Mouse (Mus musculus) hindbrain, embryonic 11.5 days (tissue): ENCODE measurements around the gene Npr2. TPM values are rescaled to one million over a fixed set of nuclear protein-coding genes. Genes with fewer than 3 reads are reported as not detected.
A peak's percentile ranks its signal among the peaks of the same experiment; 100 is the strongest.

Experiments used
- ATAC-seq: fragments of 200-750 bp; cut with Nextera tagmentation; 2 replicates; pipeline ENCODE4 v1.8.0; 2017; ENCODE audit warnings: mild to moderate bottlenecking, moderate TSS enrichment, moderate library complexity; ENCODE audit not compliant: low FRiP score
- DNase-seq: peaks from one replicate; pipeline ENCODE4 v3.0.0-alpha.2; 2015; ENCODE audit warnings: low spot score
- H3K27ac ChIP-seq: fragments of 300-500 bp; sonication (generic); 2 replicates; pipeline ENCODE4 v1.5.1; 2014; ENCODE audit warnings: mild to moderate bottlenecking, low read depth, low read length
- H3K27me3 ChIP-seq: fragments of 300-500 bp; sonication (generic); 2 replicates; pipeline ENCODE4 v1.6.1; 2014; ENCODE audit warnings: mild to moderate bottlenecking, low read length, moderate library complexity, mixed read lengths; ENCODE audit not compliant: control insufficient read depth, insufficient read depth
- H3K36me3 ChIP-seq: fragments of 300-500 bp; sonication (generic); 2 replicates; pipeline ENCODE4 v1.6.1; 2014; ENCODE audit warnings: mild to moderate bottlenecking, low read length, moderate library complexity, mixed read lengths; ENCODE audit not compliant: control insufficient read depth, insufficient read depth
- H3K4me1 ChIP-seq: fragments of 300-500 bp; sonication (generic); replicated peaks from 2 replicates; pipeline ENCODE4 v1.6.1; 2014; ENCODE audit warnings: low read length, mixed read lengths; ENCODE audit not compliant: control insufficient read depth, insufficient read depth
- H3K4me2 ChIP-seq: fragments of 300-500 bp; sonication (generic); replicated peaks from 2 replicates; pipeline ENCODE4 v1.6.1; 2014; ENCODE audit warnings: mild to moderate bottlenecking, low read depth, low read length
- H3K4me3 ChIP-seq: fragments of 300-500 bp; sonication (generic); 2 replicates; pipeline ENCODE4 v1.5.1; 2014; ENCODE audit warnings: low read depth, low read length
- H3K9ac ChIP-seq: fragments of 300-500 bp; sonication (generic); 2 replicates; pipeline ENCODE4 v1.6.1; 2014; ENCODE audit warnings: low read depth, low read length
- H3K9me3 ChIP-seq: fragments of 300-500 bp; sonication (generic); 2 replicates; pipeline ENCODE4 v1.6.1; 2016; ENCODE audit warnings: low read length; ENCODE audit not compliant: control insufficient read depth
- WGBS: fragments of 180-500 bp; shearing (Covaris S2); extraction: QIAGEN DNeasy Blood & Tissue Kit; methylation state at CpG from one replicate; pipeline ENCODE4 v1.1.7; 2014; 5-methylcytosine and 5-hydroxymethylcytosine counted together
- polyA plus RNA-seq: library from polyadenylated mRNA; unstranded; fragments of >200 nt; fragmentation: Nextera tagmentation; extraction: Ambion mirVana; gene quantifications from 2 replicates; pipeline ENCODE4 v1.2.1, GENCODE M21; 2014

The Npr2 gene
- polyA plus RNA-seq, result 19.9 and 25.5 TPM in 2 replicates

- ATAC-seq (peak; percentile 50), DNase-seq (peak; percentile 71)
- H3K9ac ChIP-seq, result peak within 1 kb of the TSS; percentile 93
- H3K9me3 ChIP-seq, result no peaks in the 10 kb centered on the region
- under 1% methylated on average over 33 of the region's 70 CpGs for WGBS
- H3K36me3 ChIP-seq, result no peaks in the 10 kb centered on the region
- peak within 1 kb of the TSS; percentile 55 for H3K4me3 ChIP-seq
- peak within 1 kb of the TSS; percentile 88 for H3K4me2 ChIP-seq
- H3K27me3 ChIP-seq, result peaks cover 4% of the 10 kb centered on the region; the same call in 1 of the 2 replicates
- H3K27ac ChIP-seq, result peak within 1 kb of the TSS; percentile 87
- peaks cover 14% of the 10 kb centered on the region for H3K4me1 ChIP-seq
These were observed at the start of gene Npr2 for GRCm38 (mm10) chr4:43631046-43631955. TSS of gene Npr2 (plus strand) at chr4:43631935.

- no peak overlapping the region for H3K4me2 ChIP-seq
- peaks cover 4% of the 10 kb centered on the region; the same call in 1 of the 2 replicates for H3K4me1 ChIP-seq
- no peak overlapping the region for H3K27ac ChIP-seq
- H3K36me3 ChIP-seq, result 0 out of 2 replicates have a peak, but pooled peaks cover 5% of the 10 kb centered on the region
- no peak for DNase-seq
- WGBS, result 94% methylated on average over 5 of the region's 5 CpGs
- no peaks in the 10 kb centered on the region for H3K9me3 ChIP-seq
- ATAC-seq, result no peak
- H3K27me3 ChIP-seq, result no peaks in the 10 kb centered on the region
- H3K4me3 ChIP-seq, result no peak overlapping the region
- no peak overlapping the region for H3K9ac ChIP-seq
These were observed 49.5 kb upstream of the Npr2 start for GRCm38 (mm10) chr4:43582241-43582640.

GRCm38 (mm10) chr4:43583421-43583820 is 48.3 kb upstream of the Npr2 start:
- 0 out of 2 replicates have a peak, but pooled peaks cover 5% of the 10 kb centered on the region for H3K36me3 ChIP-seq
- H3K27ac ChIP-seq, result no peak overlapping the region
- H3K4me1 ChIP-seq, result no peaks in the 10 kb centered on the region
- H3K9me3 ChIP-seq, result no peaks in the 10 kb centered on the region
- DNase-seq (no peak), ATAC-seq (no peak)
- no peak overlapping the region for H3K4me2 ChIP-seq
- no peak overlapping the region for H3K4me3 ChIP-seq
- no peak overlapping the region for H3K9ac ChIP-seq
- no peaks in the 10 kb centered on the region for H3K27me3 ChIP-seq
- WGBS, result 62% methylated on average over 7 of the region's 7 CpGs

GRCm38 (mm10) chr4:43584444-43585416 is 47.0 kb upstream of the Npr2 start, which contains the start of gene Msmp:
TSS of gene Msmp (minus strand) at chr4:43584494.
- no peaks in the 10 kb centered on the region for H3K9me3 ChIP-seq
- H3K4me3 ChIP-seq, result no peak within 1 kb of the TSS
- no peak for DNase-seq
- no peaks in the 10 kb centered on the region for H3K27me3 ChIP-seq
- H3K4me2 ChIP-seq, result no peak within 1 kb of the TSS
- ATAC-seq, result no peak
- H3K36me3 ChIP-seq, result 0 out of 2 replicates have a peak, but pooled peaks cover 5% of the 10 kb centered on the region
- WGBS, result 67% methylated on average over 12 of the region's 12 CpGs
- H3K9ac ChIP-seq, result no peak within 1 kb of the TSS
- no peak within 1 kb of the TSS for H3K27ac ChIP-seq
- H3K4me1 ChIP-seq, result no peaks in the 10 kb centered on the region

GRCm38 (mm10) chr4:43585682-43586081 is 46.1 kb upstream of the Npr2 start:
- 0 out of 2 replicates have a peak, but pooled peaks cover 5% of the 10 kb centered on the region for H3K36me3 ChIP-seq
- H3K27me3 ChIP-seq, result no peaks in the 10 kb centered on the region
- H3K4me1 ChIP-seq, result no peaks in the 10 kb centered on the region
- H3K27ac ChIP-seq, result no peak overlapping the region
- H3K4me3 ChIP-seq, result no peak overlapping the region
- H3K4me2 ChIP-seq, result no peak overlapping the region
- no peak for DNase-seq
- no peaks in the 10 kb centered on the region for H3K9me3 ChIP-seq
- no peak overlapping the region for H3K9ac ChIP-seq
- 47% methylated on average over 10 of the region's 10 CpGs for WGBS
- ATAC-seq, result no peak

- DNase-seq, result no peak
- 0 out of 2 replicates have a peak, but pooled peaks cover 5% of the 10 kb centered on the region for H3K36me3 ChIP-seq
- H3K27me3 ChIP-seq, result no peaks in the 10 kb centered on the region
- WGBS, result 76% methylated on average over 8 of the region's 8 CpGs
- H3K4me1 ChIP-seq, result no peaks in the 10 kb centered on the region
- ATAC-seq, result peak; percentile 40; the same call in 1 of the 2 replicates
- H3K4me3 ChIP-seq, result no peak overlapping the region
- H3K27ac ChIP-seq, result no peak overlapping the region
- H3K4me2 ChIP-seq, result no peak overlapping the region
- H3K9ac ChIP-seq, result no peak overlapping the region
- H3K9me3 ChIP-seq, result no peaks in the 10 kb centered on the region
These were observed 45.3 kb upstream of the Npr2 start for GRCm38 (mm10) chr4:43586411-43586810.

GRCm38 (mm10) chr4:43587681-43588080 is 44.1 kb upstream of the Npr2 start:
- ATAC-seq, result no peak
- 0 out of 2 replicates have a peak, but pooled peaks cover 3% of the 10 kb centered on the region for H3K36me3 ChIP-seq
- no peak overlapping the region for H3K4me2 ChIP-seq
- no peaks in the 10 kb centered on the region for H3K4me1 ChIP-seq
- no peak overlapping the region for H3K9ac ChIP-seq
- H3K27me3 ChIP-seq, result no peaks in the 10 kb centered on the region
- no peak for DNase-seq
- no peaks in the 10 kb centered on the region for H3K9me3 ChIP-seq
- 66% methylated on average over 7 of the region's 7 CpGs for WGBS
- no peak overlapping the region for H3K4me3 ChIP-seq
- no peak overlapping the region for H3K27ac ChIP-seq

- Histone ChIP-seq H3K9ac (no peak overlapping the region), H3K27ac (no peak overlapping the region), H3K4me3 (no peak overlapping the region), H3K9me3 (no peaks in the 10 kb centered on the region), H3K4me2 (no peak overlapping the region), H3K36me3 (no peaks in the 10 kb centered on the region), H3K27me3 (no peaks in the 10 kb centered on the region), H3K4me1 (no peaks in the 10 kb centered on the region)
- DNase-seq, result no peak
- WGBS, result 89% methylated on average over 5 of the region's 5 CpGs
- no peak for ATAC-seq
These were observed 40.2 kb upstream of the Npr2 start for GRCm38 (mm10) chr4:43591543-43591942.
